Mouse (Mus musculus) lung, postnatal 0 days (tissue): ENCODE data around the gene Tomm70a. TPM values are rescaled to one million over a fixed set of nuclear protein-coding genes. Genes with fewer than 3 reads are reported as not detected.

Experiments
- ATAC-seq: fragments of 200-750 bp; cut with Nextera tagmentation; 2 replicates; pipeline ENCODE4 v1.8.0; 2017; ENCODE audit warnings: moderate library complexity
- DNase-seq: peaks from one replicate; pipeline ENCODE4 v3.0.0-alpha.2; 2016; ENCODE audit warnings: low spot score
- H3K27ac ChIP-seq: fragments of 300-500 bp; sonication (generic); 2 replicates; pipeline ENCODE4 v1.5.1; 2014; ENCODE audit warnings: antibody characterized with exemption, mild to moderate bottlenecking, low read length, mixed read lengths
- H3K27me3 ChIP-seq: fragments of 300-500 bp; sonication (generic); replicated peaks from 2 replicates; pipeline ENCODE4 v1.6.1; 2014; ENCODE audit warnings: low read length, mixed read lengths; ENCODE audit not compliant: insufficient read depth
- H3K36me3 ChIP-seq: fragments of 300-500 bp; sonication (generic); 2 replicates; pipeline ENCODE4 v1.6.1; 2014; ENCODE audit warnings: low read length, mixed read lengths; ENCODE audit not compliant: insufficient read depth
- H3K4me1 ChIP-seq: fragments of 300-500 bp; sonication (generic); 2 replicates; pipeline ENCODE4 v1.6.1; 2014; ENCODE audit warnings: antibody characterized with exemption, low read depth, low read length, mixed read lengths; ENCODE audit not compliant: insufficient read depth
- H3K4me2 ChIP-seq: fragments of 300-500 bp; sonication (generic); replicated peaks from 2 replicates; pipeline ENCODE4 v1.6.1; 2014; ENCODE audit warnings: low read depth, mild to moderate bottlenecking, low read length, moderate library complexity, mixed read lengths
- H3K4me3 ChIP-seq: fragments of 300-500 bp; sonication (generic); 2 replicates; pipeline ENCODE4 v1.5.1; 2014; ENCODE audit warnings: low read depth, low read length
- H3K9ac ChIP-seq: fragments of 300-500 bp; sonication (generic); replicated peaks from 2 replicates; pipeline ENCODE4 v1.6.1; 2014; ENCODE audit warnings: low read depth, mild to moderate bottlenecking
- H3K9me3 ChIP-seq: fragments of 300-500 bp; sonication (generic); 2 replicates; pipeline ENCODE4 v1.6.1; 2016; ENCODE audit warnings: low read length, mixed read lengths
- CTCF ChIP-seq: IDR thresholded peaks from 2 replicates; pipeline ENCODE4 v1.5.1; 2016; ENCODE audit warnings: antibody characterized with exemption, mild to moderate bottlenecking
- EP300 ChIP-seq: IDR thresholded peaks from 2 replicates; pipeline ENCODE4 v1.6.1; 2016; ENCODE audit warnings: antibody characterized with exemption, mild to moderate bottlenecking, control low read depth
- WGBS: fragments of 180-500 bp; shearing (Covaris S2); extraction: QIAGEN DNeasy Blood & Tissue Kit; methylation state at CpG from one replicate; pipeline ENCODE4 v1.1.7; 2014; 5-methylcytosine and 5-hydroxymethylcytosine counted together
- polyA plus RNA-seq: library from polyadenylated mRNA; unstranded; fragments of >200 nt; fragmentation: Nextera tagmentation; extraction: Ambion mirVana; gene quantifications from 2 replicates; pipeline ENCODE4 v1.2.1, GENCODE M21; 2015

Tomm70a gene
- polyA plus RNA-seq, 1 experiment from 2014 or later: 17.2 TPM

DNA sequence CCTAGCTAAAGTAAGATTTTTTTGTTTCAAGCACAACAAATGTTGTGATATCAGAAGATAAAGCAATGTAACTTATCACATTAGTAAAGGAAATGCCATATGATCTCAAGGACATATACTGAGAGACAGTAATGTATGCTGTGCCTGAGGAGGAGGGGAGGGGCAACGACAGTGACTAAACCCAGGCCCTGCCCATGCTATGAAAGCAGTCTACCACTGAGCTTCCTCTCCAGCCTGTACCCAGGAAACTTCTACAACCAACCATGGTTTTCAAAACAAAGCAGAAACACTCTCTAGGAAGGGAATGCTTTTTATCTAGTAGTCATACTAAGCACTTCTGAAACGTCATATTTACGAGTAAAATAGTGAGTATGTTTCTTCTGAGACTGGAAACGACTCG lies 41.3 kb downstream of the Tomm70a start:
- Histone ChIP-seq H3K27ac (no peak overlapping the region), H3K27me3 (no peaks in the 10 kb centered on the region), H3K4me1 (no peaks in the 10 kb centered on the region), H3K4me2 (no peak overlapping the region), H3K36me3 (no peaks in the 10 kb centered on the region), H3K4me3 (no peak overlapping the region), H3K9me3 (no peaks in the 10 kb centered on the region), H3K9ac (no peak overlapping the region)
- DNase-seq (no peak), ATAC-seq (no peak)
- 82% methylated on average over 5 of the region's 5 CpGs for WGBS
- TF ChIP-seq CTCF: no peak

DNA sequence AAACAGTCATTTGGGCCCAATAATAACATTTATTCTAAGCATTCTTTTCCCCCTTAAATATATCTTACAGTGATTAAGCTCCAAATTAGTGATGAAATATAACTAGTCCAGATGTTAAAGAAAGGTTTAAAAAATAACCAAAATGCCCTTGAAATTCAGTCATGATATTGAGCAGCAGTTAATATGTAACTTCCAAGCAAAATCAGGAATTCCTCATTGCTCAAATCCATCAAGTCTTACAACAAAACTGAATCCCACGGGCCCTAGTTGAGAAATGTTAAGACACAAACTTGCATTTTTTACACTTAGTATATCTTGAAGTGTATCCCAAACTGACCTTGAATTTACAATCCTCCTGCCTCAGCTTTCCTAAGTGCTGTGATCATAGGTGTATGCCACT lies 42.2 kb downstream of the Tomm70a start:
- DNase-seq (no peak), ATAC-seq (no peak)
- Histone ChIP-seq H3K4me2 (no peak overlapping the region), H3K4me3 (no peak overlapping the region), H3K4me1 (no peaks in the 10 kb centered on the region), H3K27ac (no peak overlapping the region), H3K27me3 (no peaks in the 10 kb centered on the region), H3K9ac (no peak overlapping the region), H3K36me3 (no peaks in the 10 kb centered on the region), H3K9me3 (no peaks in the 10 kb centered on the region)
- 81% methylated on average over 1 of the region's 1 CpGs for WGBS
- no peak for TF ChIP-seq EP300
- no peak for TF ChIP-seq CTCF

DNA sequence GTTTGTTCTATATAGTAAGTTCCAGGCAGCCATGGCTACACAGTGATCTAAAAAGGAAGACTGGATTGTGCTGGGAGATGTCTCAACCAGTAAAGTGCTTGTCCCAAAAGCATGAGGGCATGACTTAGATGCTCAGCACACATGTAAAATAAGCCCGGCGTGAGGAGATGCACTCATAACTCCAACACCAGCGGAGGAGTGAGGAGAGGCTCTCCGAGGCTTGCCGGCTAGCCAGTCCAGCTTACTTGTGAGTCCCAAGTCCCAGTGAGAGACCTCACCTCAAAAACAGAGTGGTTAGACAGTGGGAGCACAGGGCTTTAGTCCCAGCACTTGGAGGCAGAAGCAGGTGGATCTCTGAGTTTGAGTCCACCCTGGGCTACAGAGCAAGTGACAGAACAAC lies 43.7 kb downstream of the Tomm70a start:
- ATAC-seq: no peak
- Histone ChIP-seq H3K9ac (no peak overlapping the region), H3K9me3 (no peaks in the 10 kb centered on the region), H3K27me3 (no peaks in the 10 kb centered on the region), H3K4me3 (no peak overlapping the region), H3K4me2 (no peak overlapping the region), H3K36me3 (0 out of 2 replicates have a peak, but pooled peaks cover 3% of the 10 kb centered on the region), H3K4me1 (no peaks in the 10 kb centered on the region), H3K27ac (no peak overlapping the region)
- no peak for DNase-seq
- WGBS: 96% methylated on average over 5 of the region's 5 CpGs
- no peak for TF ChIP-seq EP300

DNA sequence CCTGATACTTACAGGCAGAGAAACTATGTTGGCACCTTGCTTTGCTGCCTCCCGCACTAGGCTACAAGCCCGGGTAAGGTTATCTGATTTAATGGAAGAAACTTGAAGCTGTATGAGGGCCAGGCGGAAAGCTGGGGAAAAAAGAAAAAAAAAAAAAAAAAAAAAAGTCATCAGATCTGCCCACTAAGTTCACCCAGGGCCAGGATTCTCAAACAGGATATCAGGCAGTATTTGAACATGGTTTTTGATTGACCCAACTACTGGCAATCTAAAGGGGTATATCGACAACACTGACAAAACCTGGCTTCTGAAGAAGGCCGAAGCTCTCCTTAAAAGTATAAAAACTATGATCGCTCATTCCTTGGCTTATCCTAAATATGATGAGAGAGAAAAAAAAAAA lies 44.6 kb downstream of the Tomm70a start:
- 70% methylated on average over 6 of the region's 6 CpGs for WGBS
- H3K27ac ChIP-seq: peak overlapping the region; percentile 85; the same call in 1 of the 2 replicates
- no peaks in the 10 kb centered on the region for H3K9me3 ChIP-seq
- no peaks in the 10 kb centered on the region for H3K27me3 ChIP-seq
- peak overlapping the region; percentile 85; the same call in 1 of the 2 replicates for H3K4me2 ChIP-seq
- peaks cover 3% of the 10 kb centered on the region; the same call in 1 of the 2 replicates for H3K36me3 ChIP-seq
- ATAC-seq (no peak), DNase-seq (no peak)
- TF ChIP-seq CTCF (no peak), EP300 (no peak)
- H3K4me1 ChIP-seq: no peaks in the 10 kb centered on the region
- H3K4me3 ChIP-seq: peak overlapping the region; percentile 63; the same call in 1 of the 2 replicates
- no peak overlapping the region for H3K9ac ChIP-seq

DNA sequence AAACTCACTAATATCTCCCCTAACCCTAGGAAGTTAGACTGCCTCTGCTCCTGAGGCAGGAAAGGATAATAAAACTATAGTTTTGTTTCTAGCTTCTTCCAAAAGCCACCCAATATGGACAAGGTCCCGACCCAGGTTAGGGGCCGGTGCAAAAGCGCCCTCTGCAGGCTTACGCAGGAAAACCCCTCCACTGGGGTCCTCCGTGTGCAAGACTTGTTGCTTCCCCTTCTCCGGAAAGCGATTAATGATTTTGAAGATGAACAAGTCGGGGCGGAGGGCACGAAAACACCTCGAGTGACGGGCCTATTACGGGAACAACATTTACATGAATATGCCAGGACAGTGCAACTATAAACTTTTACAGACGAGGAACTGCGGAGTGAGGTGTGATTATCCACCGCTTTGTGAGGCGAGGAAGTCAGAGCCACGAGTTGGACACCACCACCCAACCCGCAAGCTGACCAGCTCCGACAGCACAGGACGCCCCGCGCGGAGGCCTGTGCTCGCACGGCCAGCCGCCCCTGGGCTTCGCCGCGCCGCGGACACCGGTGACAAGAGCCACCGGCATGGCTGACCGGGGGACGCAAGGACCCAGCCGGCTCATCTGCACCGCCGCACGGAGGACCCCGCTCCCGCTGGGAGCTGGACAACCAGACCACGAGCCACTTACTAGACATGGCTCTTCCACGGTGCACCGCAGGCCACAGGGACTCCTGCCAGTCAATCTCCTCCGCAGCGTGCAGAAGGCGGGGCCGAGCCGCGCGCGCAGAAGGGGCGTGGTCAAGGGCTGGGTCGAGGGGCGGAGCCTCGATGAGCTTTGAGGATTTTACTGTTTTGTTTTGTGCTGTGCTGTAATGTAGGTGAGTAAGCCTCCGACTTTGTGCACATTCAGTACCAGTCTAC lies 45.4 kb downstream of the Tomm70a start, which contains the start of gene Nit2:
TSS of gene Nit2 (minus strand) at position 731 of the 903 bp plus-strand sequence.
- H3K4me3 ChIP-seq: peak within 1 kb of the TSS; percentile 63
- DNase-seq: peak; percentile 92
- no peaks in the 10 kb centered on the region for H3K4me1 ChIP-seq
- peaks cover 3% of the 10 kb centered on the region; the same call in 1 of the 2 replicates for H3K36me3 ChIP-seq
- WGBS: under 1% methylated on average over 58 of the region's 58 CpGs
- peak within 1 kb of the TSS; percentile 24 for H3K9ac ChIP-seq
- ATAC-seq: peak; percentile 98
- no peaks in the 10 kb centered on the region for H3K9me3 ChIP-seq
- TF ChIP-seq EP300: no peak
- TF ChIP-seq CTCF: peak; percentile 82
- H3K27ac ChIP-seq: peak within 1 kb of the TSS; percentile 85
- H3K27me3 ChIP-seq: no peaks in the 10 kb centered on the region
- H3K4me2 ChIP-seq: peak within 1 kb of the TSS; percentile 85

DNA sequence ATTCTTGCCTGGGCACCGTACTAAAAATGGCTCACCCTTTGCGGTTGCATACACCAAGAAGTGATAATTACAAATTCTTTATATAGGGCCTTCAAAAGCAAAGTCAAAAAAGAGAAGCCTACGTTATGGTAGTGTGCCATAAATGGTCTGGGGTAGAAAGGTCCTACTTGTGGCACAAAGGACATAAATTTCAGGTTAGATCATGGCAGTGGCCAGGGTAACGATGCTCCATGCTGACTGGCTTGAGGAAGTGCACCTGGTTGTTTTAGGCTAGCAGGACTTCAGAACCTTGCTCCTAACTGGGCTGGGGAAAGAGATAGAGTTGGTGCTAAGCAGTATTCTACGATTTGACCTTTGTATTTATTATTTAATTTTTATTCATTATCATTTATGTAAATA lies 46.0 kb downstream of the Tomm70a start:
- Histone ChIP-seq H3K9ac (peak overlapping the region; percentile 24), H3K27me3 (no peaks in the 10 kb centered on the region), H3K36me3 (peaks cover 5% of the 10 kb centered on the region; the same call in 1 of the 2 replicates), H3K4me1 (no peaks in the 10 kb centered on the region), H3K4me2 (peak overlapping the region; percentile 85), H3K9me3 (no peaks in the 10 kb centered on the region), H3K27ac (peak overlapping the region; percentile 85), H3K4me3 (peak overlapping the region; percentile 63)
- ATAC-seq (peak; percentile 17), DNase-seq (no peak)
- WGBS: 20% methylated on average over 5 of the region's 5 CpGs
- no peak for TF ChIP-seq CTCF
- TF ChIP-seq EP300: no peak
